Mouse (Mus musculus): ENCODE measurements around the gene Ssh2. TPM values are rescaled to one million over a fixed set of nuclear protein-coding genes. Genes with fewer than 3 reads are reported as not detected.

Gene Ssh2
- polyA plus RNA-seq, 1 experiment from 2014 or later = 10.9 TPM

DNA sequence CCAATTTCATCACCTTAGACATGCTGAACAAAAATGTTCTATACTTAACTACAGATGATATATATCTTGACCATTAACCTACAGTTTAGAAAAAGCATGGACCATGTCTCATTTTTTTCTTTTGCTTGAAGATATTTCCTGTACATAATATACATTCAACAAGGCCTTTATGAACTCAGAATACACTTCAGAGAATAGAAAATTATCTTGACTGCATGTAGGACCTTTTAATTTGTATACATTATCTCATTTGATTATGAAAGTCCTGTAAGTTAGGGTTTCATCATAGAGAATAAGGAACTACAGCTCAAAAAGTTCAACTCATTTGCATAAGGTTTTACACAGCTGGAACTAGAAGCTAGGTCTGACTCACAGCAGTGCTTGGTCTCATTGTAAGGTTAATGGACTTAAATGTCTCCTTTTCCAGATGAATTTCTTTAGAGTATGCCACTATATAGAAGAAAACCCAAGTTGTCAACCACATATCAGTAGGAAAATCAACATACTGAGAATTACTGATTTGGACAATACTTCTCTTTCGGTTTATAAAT is 1.9 kb upstream of the Ssh2 start:
- Histone ChIP-seq H3K4me3 (ENCODE audit: low read depth, low read length) (no peak overlapping the region), H3K9ac (replicated peaks; ENCODE audit: low read depth, low read length) (no peak overlapping the region), H3K27ac (ENCODE audit: low read length) (no peak overlapping the region), H3K36me3 (ENCODE audit: control insufficient read depth, insufficient read depth, low read length) (no peaks in the 10 kb centered on the region), H3K4me2 (replicated peaks; ENCODE audit: low read depth, low read length) (no peak overlapping the region), H3K27me3 (ENCODE audit: control insufficient read depth, insufficient read depth, low read length) (no peaks in the 10 kb centered on the region), H3K4me1 (ENCODE audit: control insufficient read depth, insufficient read depth, low read length) (0 out of 2 replicates have a peak, but pooled peaks cover 3% of the 10 kb centered on the region), H3K9me3 (ENCODE audit: control insufficient read depth, low read depth, low read length) (no peaks in the 10 kb centered on the region)
- no peak for ATAC-seq (ENCODE audit: insufficient number of reproducible peaks, insufficient read depth, low FRiP score, low read depth)
- 90% methylated on average over 1 of the region's 1 CpGs for WGBS

GRCm38 (mm10) chr11:77214755-77215154 is 1.3 kb upstream of the Ssh2 start:
- Histone ChIP-seq H3K27ac (ENCODE audit: low read length) (no peak overlapping the region), H3K27me3 (ENCODE audit: control insufficient read depth, insufficient read depth, low read length) (no peaks in the 10 kb centered on the region), H3K9ac (replicated peaks; ENCODE audit: low read depth, low read length) (no peak overlapping the region), H3K4me1 (ENCODE audit: control insufficient read depth, insufficient read depth, low read length) (0 out of 2 replicates have a peak, but pooled peaks cover 3% of the 10 kb centered on the region), H3K9me3 (ENCODE audit: control insufficient read depth, low read depth, low read length) (no peaks in the 10 kb centered on the region), H3K4me2 (replicated peaks; ENCODE audit: low read depth, low read length) (no peak overlapping the region), H3K36me3 (ENCODE audit: control insufficient read depth, insufficient read depth, low read length) (no peaks in the 10 kb centered on the region), H3K4me3 (ENCODE audit: low read depth, low read length) (no peak overlapping the region)
- ATAC-seq (ENCODE audit: insufficient number of reproducible peaks, insufficient read depth, low FRiP score, low read depth) = 0 out of 2 replicates have a peak, but pooled peaks have one; percentile 70
- WGBS = 3% methylated on average over 1 of the region's 1 CpGs

DNA sequence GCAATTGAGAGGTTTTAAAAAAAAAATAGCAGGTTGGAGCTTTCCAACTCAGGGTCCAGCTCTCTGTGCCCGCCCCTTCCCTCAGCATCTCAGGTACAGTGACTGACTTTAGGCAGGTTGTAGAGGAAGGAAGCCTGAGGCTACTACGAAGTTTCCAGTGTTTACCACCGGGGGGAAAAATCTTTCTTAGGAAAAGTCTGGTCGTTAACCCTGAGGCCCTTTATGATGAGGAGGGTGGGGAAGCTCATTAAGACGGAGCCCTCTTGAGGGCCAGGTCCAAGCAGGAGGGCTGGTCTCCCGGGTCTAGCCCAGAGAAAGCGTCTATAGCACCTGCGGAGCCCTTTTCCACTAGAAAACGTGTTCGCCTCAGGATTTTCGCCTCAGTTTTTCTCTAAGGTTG is 604 bp upstream of the Ssh2 start:
- Histone ChIP-seq H3K27me3 (ENCODE audit: control insufficient read depth, insufficient read depth, low read length) (no peaks in the 10 kb centered on the region), H3K36me3 (ENCODE audit: control insufficient read depth, insufficient read depth, low read length) (no peaks in the 10 kb centered on the region), H3K4me3 (ENCODE audit: low read depth, low read length) (peak overlapping the region; percentile 74), H3K9ac (replicated peaks; ENCODE audit: low read depth, low read length) (peak overlapping the region; percentile 54), H3K4me2 (replicated peaks; ENCODE audit: low read depth, low read length) (peak overlapping the region; percentile 70), H3K9me3 (ENCODE audit: control insufficient read depth, low read depth, low read length) (no peaks in the 10 kb centered on the region), H3K27ac (ENCODE audit: low read length) (peak overlapping the region; percentile 81), H3K4me1 (ENCODE audit: control insufficient read depth, insufficient read depth, low read length) (0 out of 2 replicates have a peak, but pooled peaks cover 3% of the 10 kb centered on the region)
- WGBS = 2% methylated on average over 11 of the region's 11 CpGs
- ATAC-seq (ENCODE audit: insufficient number of reproducible peaks, insufficient read depth, low FRiP score, low read depth) = no peak

DNA sequence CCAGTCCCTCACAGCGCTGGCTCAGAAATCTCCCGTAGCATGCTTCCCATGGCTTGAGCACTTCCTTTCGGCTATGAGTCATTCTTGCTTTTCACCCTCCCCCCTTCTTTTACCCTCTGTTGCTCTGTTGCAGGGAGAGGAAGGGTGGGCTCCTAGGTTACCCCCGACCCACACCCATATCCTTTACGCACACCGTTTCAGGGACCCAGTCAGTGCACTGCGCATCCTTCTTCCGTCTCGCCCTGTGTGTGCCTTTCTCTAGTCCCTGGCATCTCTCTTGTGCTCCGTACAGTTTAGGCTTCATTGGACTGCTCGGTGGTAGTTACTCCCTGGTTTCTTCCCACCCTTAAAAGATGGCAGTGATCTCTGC is 659 bp downstream of the Ssh2 start:
- under 1% methylated on average over 11 of the region's 11 CpGs for WGBS
- Histone ChIP-seq H3K27ac (ENCODE audit: low read length) (peak overlapping the region; percentile 81; the same call in 1 of the 2 replicates), H3K9me3 (ENCODE audit: control insufficient read depth, low read depth, low read length) (no peaks in the 10 kb centered on the region), H3K27me3 (ENCODE audit: control insufficient read depth, insufficient read depth, low read length) (no peaks in the 10 kb centered on the region), H3K4me3 (ENCODE audit: low read depth, low read length) (peak overlapping the region; percentile 74), H3K9ac (replicated peaks; ENCODE audit: low read depth, low read length) (peak overlapping the region; percentile 54), H3K4me1 (ENCODE audit: control insufficient read depth, insufficient read depth, low read length) (0 out of 2 replicates have a peak, but pooled peaks cover 3% of the 10 kb centered on the region), H3K4me2 (replicated peaks; ENCODE audit: low read depth, low read length) (peak overlapping the region; percentile 70), H3K36me3 (ENCODE audit: control insufficient read depth, insufficient read depth, low read length) (no peaks in the 10 kb centered on the region)
- ATAC-seq (ENCODE audit: insufficient number of reproducible peaks, insufficient read depth, low FRiP score, low read depth) = peak; percentile 71; the same call in 1 of the 2 replicates

DNA sequence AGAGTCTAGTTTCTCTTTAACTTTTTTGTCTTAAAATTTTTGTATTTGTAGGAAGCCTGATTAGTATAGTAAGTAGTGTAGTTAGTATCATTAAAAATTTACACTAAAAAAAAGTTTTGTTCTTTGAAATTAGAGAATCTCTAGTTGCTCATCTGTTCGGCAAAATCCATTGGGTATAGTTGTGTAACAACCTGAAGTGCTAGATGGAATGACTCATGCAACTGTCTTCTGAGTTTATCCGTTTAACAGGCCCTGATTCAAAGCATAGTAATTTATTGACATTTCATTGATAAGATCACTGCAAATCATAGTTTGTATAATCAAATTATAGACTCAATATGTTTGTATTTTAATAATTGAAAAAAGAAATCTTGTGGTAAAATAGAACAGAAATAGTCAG is 14.7 kb downstream of the Ssh2 start:
- Histone ChIP-seq H3K4me1 (ENCODE audit: control insufficient read depth, insufficient read depth, low read length) (no peaks in the 10 kb centered on the region), H3K36me3 (ENCODE audit: control insufficient read depth, insufficient read depth, low read length) (no peaks in the 10 kb centered on the region), H3K27me3 (ENCODE audit: control insufficient read depth, insufficient read depth, low read length) (no peaks in the 10 kb centered on the region), H3K4me2 (replicated peaks; ENCODE audit: low read depth, low read length) (no peak overlapping the region), H3K4me3 (ENCODE audit: low read depth, low read length) (no peak overlapping the region), H3K9ac (replicated peaks; ENCODE audit: low read depth, low read length) (no peak overlapping the region), H3K9me3 (ENCODE audit: control insufficient read depth, low read depth, low read length) (no peaks in the 10 kb centered on the region), H3K27ac (ENCODE audit: low read length) (no peak overlapping the region)
- ATAC-seq (ENCODE audit: insufficient number of reproducible peaks, insufficient read depth, low FRiP score, low read depth) = no peak
- 75% methylated on average over 2 of the region's 2 CpGs for WGBS

DNA sequence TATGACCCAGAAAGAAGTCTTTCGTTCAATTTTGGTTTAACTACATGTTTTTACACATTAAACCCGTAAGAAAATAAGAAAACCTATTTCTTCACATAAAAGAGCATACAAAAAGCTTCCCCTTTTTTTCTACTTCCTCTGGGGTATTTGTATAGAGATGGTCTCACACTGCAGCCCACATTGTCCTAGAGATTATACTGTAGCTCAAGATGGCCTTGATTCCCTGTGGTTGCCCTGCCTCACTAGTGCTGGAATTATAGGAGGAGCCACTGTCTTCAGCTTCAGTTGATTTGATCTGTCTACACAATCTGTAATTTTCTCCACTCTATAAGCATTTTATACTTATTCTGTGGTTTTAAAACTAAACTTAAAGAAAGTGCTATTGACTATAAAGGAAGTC is 15.4 kb downstream of the Ssh2 start:
- no peak for ATAC-seq (ENCODE audit: insufficient number of reproducible peaks, insufficient read depth, low FRiP score, low read depth)
- no peak overlapping the region for H3K4me2 ChIP-seq (replicated peaks; ENCODE audit: low read depth, low read length)
- no peaks in the 10 kb centered on the region for H3K4me1 ChIP-seq (ENCODE audit: control insufficient read depth, insufficient read depth, low read length)
- H3K27ac ChIP-seq (ENCODE audit: low read length) = no peak overlapping the region
- H3K4me3 ChIP-seq (ENCODE audit: low read depth, low read length) = no peak overlapping the region
- no peak overlapping the region for H3K9ac ChIP-seq (replicated peaks; ENCODE audit: low read depth, low read length)
- no peaks in the 10 kb centered on the region for H3K9me3 ChIP-seq (ENCODE audit: control insufficient read depth, low read depth, low read length)
- 94% methylated on average over 2 of the region's 2 CpGs for WGBS
- H3K27me3 ChIP-seq (ENCODE audit: control insufficient read depth, insufficient read depth, low read length) = no peaks in the 10 kb centered on the region
- H3K36me3 ChIP-seq (ENCODE audit: control insufficient read depth, insufficient read depth, low read length) = no peaks in the 10 kb centered on the region

DNA sequence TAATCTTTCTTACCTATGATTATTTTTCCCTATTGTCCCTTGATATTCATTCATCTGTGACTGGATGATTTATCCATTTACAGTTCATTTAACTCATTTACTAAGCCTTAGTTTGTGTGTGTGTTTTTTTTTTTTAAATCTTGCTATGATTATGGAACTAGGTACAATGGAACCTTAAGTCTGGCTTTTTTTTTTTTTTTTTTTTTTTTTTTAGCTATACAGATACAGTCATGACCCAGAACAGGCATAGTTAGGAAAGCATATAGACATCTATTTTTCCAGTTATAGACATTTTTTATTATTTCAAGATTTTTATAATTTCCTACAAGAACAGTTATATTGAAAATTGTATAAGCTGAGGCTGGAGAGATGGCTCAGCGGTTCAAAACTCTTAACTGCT is 19.2 kb downstream of the Ssh2 start:
- 94% methylated on average over 1 of the region's 1 CpGs for WGBS
- no peak overlapping the region for H3K4me3 ChIP-seq (ENCODE audit: low read depth, low read length)
- no peak for ATAC-seq (ENCODE audit: insufficient number of reproducible peaks, insufficient read depth, low FRiP score, low read depth)

GRCm38 (mm10) chr11:77239658-77240345 is 23.7 kb downstream of the Ssh2 start:
- Histone ChIP-seq H3K27me3 (ENCODE audit: control insufficient read depth, insufficient read depth, low read length) (no peaks in the 10 kb centered on the region), H3K27ac (ENCODE audit: low read length) (no peak overlapping the region), H3K4me2 (replicated peaks; ENCODE audit: low read depth, low read length) (no peak overlapping the region), H3K9ac (replicated peaks; ENCODE audit: low read depth, low read length) (no peak overlapping the region), H3K4me1 (ENCODE audit: control insufficient read depth, insufficient read depth, low read length) (no peaks in the 10 kb centered on the region), H3K9me3 (ENCODE audit: control insufficient read depth, low read depth, low read length) (no peaks in the 10 kb centered on the region), H3K36me3 (ENCODE audit: control insufficient read depth, insufficient read depth, low read length) (no peaks in the 10 kb centered on the region), H3K4me3 (ENCODE audit: low read depth, low read length) (no peak overlapping the region)
- 83% methylated on average over 1 of the region's 1 CpGs for WGBS
- ATAC-seq (ENCODE audit: insufficient number of reproducible peaks, insufficient read depth, low FRiP score, low read depth) = no peak

More for the DNA sequence above, 19.2 kb downstream of the Ssh2 start:
- Histone ChIP-seq H3K36me3 (ENCODE audit: control insufficient read depth, insufficient read depth, low read length) (no peaks in the 10 kb centered on the region), H3K4me1 (ENCODE audit: control insufficient read depth, insufficient read depth, low read length) (no peaks in the 10 kb centered on the region), H3K4me2 (replicated peaks; ENCODE audit: low read depth, low read length) (no peak overlapping the region), H3K9ac (replicated peaks; ENCODE audit: low read depth, low read length) (no peak overlapping the region), H3K9me3 (ENCODE audit: control insufficient read depth, low read depth, low read length) (no peaks in the 10 kb centered on the region), H3K27ac (ENCODE audit: low read length) (no peak overlapping the region), H3K27me3 (ENCODE audit: control insufficient read depth, insufficient read depth, low read length) (no peaks in the 10 kb centered on the region)
